8 mouse cellular contexts compared by ENCODE assay signal in the genomic region with DNA sequence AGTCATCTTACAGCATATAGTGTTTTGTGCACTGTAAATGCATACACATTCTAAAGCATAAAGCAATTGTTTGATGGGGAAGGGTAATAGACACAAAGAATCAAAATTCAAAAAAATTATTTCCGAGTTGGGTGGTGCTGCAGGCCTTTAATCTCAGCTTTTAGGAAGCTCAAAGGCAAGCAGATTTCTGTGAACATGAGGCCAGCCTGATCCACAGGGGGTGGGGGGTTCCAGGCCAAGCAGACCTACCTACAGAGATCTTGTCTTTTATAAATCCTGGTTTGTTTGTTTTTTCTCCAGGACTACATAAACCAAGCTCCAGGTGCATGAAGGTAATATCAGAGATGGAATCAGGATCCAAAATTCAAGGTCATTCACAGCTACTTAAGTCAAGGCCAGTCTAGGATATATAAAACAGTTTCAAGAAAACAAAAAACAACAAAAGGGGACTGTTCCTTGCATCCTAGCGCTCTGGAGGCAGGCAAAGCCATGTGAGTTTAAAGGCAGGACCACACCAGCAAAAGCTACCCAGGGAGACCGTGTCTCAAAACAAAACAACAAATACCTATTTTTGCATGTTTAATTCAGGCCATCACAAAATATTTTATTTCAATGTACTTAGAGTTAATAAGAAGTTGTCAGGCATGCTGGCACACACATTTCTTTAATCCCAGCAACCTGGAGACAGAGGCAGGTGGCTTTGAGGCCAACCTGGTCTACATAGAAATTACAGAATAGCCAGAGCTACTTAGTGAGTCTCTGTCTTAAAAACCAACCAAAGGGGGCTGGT. TPM values are rescaled to one million over a fixed set of nuclear protein-coding genes. Genes with fewer than 3 reads are reported as not detected.
DNase-seq lines count a peak whose midpoint lies in the region; ATAC-seq and TF ChIP-seq lines count a peak whose summit lies in the region.

No protein-coding gene starts in this region.

- no peak overlapping the region for H3K4me2 ChIP-seq in forebrain, embryonic 13.5 days
- no peak overlapping the region for H3K4me2 ChIP-seq in forebrain, embryonic 11.5 days (ENCODE audit: low read depth, low read length, severe bottlenecking)
- H3K4me2 ChIP-seq in lung, postnatal 0 days (replicated peaks; ENCODE audit: low read depth, low read length) = no peak overlapping the region
- H3K4me2 ChIP-seq in neural tube, embryonic 14.5 days (ENCODE audit: low read depth, low read length) = no peak overlapping the region

- H3K9ac ChIP-seq in forebrain, embryonic 13.5 days = no peak overlapping the region
- H3K9ac ChIP-seq in forebrain, embryonic 11.5 days (ENCODE audit: low read length) = no peak overlapping the region; the same call in 1 of the 2 replicates
- no peak overlapping the region for H3K9ac ChIP-seq in lung, postnatal 0 days (replicated peaks; ENCODE audit: low read depth)
- H3K9ac ChIP-seq in neural tube, embryonic 14.5 days (replicated peaks; ENCODE audit: low read depth, low read length) = no peak overlapping the region

- H3K27me3 ChIP-seq in forebrain, embryonic 13.5 days = peaks cover 3% of the 10 kb centered on the region; the same call in 1 of the 2 replicates
- no peaks in the 10 kb centered on the region for H3K27me3 ChIP-seq in forebrain, embryonic 11.5 days (ENCODE audit: control insufficient read depth, insufficient read depth, low read length)
- H3K27me3 ChIP-seq in lung, postnatal 0 days (replicated peaks; ENCODE audit: insufficient read depth, low read length) = no peaks in the 10 kb centered on the region
- H3K27me3 ChIP-seq in limb, embryonic 10.5 days (ENCODE audit: low read depth, poor library complexity, severe bottlenecking) = no peaks in the 10 kb centered on the region
- no peaks in the 10 kb centered on the region for H3K27me3 ChIP-seq in neural tube, embryonic 14.5 days (ENCODE audit: control insufficient read depth, insufficient read depth, low read length)

- H3K4me3 ChIP-seq in forebrain, embryonic 13.5 days = no peak overlapping the region
- no peak overlapping the region for H3K4me3 ChIP-seq in forebrain, embryonic 11.5 days (ENCODE audit: low read depth, low read length)
- no peak overlapping the region for H3K4me3 ChIP-seq in lung, postnatal 0 days (ENCODE audit: low read depth, low read length)
- H3K4me3 ChIP-seq in limb, embryonic 10.5 days = 0 out of 2 replicates have a peak overlapping the region, but pooled peaks have one; percentile 96
- H3K4me3 ChIP-seq in neural tube, embryonic 14.5 days (ENCODE audit: low read depth, low read length) = no peak overlapping the region

- TF ChIP-seq CTCF in lung, postnatal 0 days (IDR thresholded peaks at IDR 0.05) = no peak

- no peak for ATAC-seq in forebrain, embryonic 13.5 days
- ATAC-seq in forebrain, embryonic 11.5 days (replicated peaks; ENCODE audit: low FRiP score) = no peak
- ATAC-seq in lung, postnatal 0 days = no peak
- no peak for ATAC-seq in neural tube, embryonic 14.5 days (ENCODE audit: low read depth)

- H3K9me3 ChIP-seq in forebrain, embryonic 13.5 days (replicated peaks) = no peaks in the 10 kb centered on the region
- H3K9me3 ChIP-seq in forebrain, embryonic 11.5 days (ENCODE audit: control insufficient read depth, low read length) = no peaks in the 10 kb centered on the region
- no peaks in the 10 kb centered on the region for H3K9me3 ChIP-seq in lung, postnatal 0 days (ENCODE audit: low read length)
- no peaks in the 10 kb centered on the region for H3K9me3 ChIP-seq in limb, embryonic 10.5 days (replicated peaks)
- H3K9me3 ChIP-seq in neural tube, embryonic 14.5 days (ENCODE audit: control insufficient read depth, low read length) = no peaks in the 10 kb centered on the region

- DNase-seq in forebrain, embryonic 11.5 days (ENCODE audit: low spot score) = no peak
- no peak for DNase-seq in lung, postnatal 0 days (ENCODE audit: low spot score)
- no peak for DNase-seq in lung, postnatal 25 days (ENCODE audit: low spot score)
- DNase-seq in limb, embryonic 10.5 days (ENCODE audit: low spot score) = no peak
- no peak for DNase-seq in layer of hippocampus, adult 18-20 months (ENCODE audit: low spot score in 2 of 2)
- DNase-seq in yolk sac, embryonic 10.5 days (ENCODE audit: low spot score) = no peak

- H3K36me3 ChIP-seq in forebrain, embryonic 13.5 days (ENCODE audit: poor library complexity, severe bottlenecking) = peaks cover 22% of the 10 kb centered on the region
- no peaks in the 10 kb centered on the region; the same call in 1 of the 2 replicates for H3K36me3 ChIP-seq in forebrain, embryonic 11.5 days (ENCODE audit: control insufficient read depth, insufficient read depth, low read length)
- H3K36me3 ChIP-seq in lung, postnatal 0 days (ENCODE audit: insufficient read depth, low read length) = peaks cover 10% of the 10 kb centered on the region
- peaks cover 30% of the 10 kb centered on the region for H3K36me3 ChIP-seq in limb, embryonic 10.5 days
- peaks cover 16% of the 10 kb centered on the region; the same call in 1 of the 2 replicates for H3K36me3 ChIP-seq in neural tube, embryonic 14.5 days (ENCODE audit: control insufficient read depth, insufficient read depth, low read length)

- H3K27ac ChIP-seq in forebrain, embryonic 13.5 days = peak overlapping the region; percentile 6; the same call in 1 of the 2 replicates
- no peak overlapping the region for H3K27ac ChIP-seq in forebrain, embryonic 11.5 days (ENCODE audit: low read depth, low read length)
- peak overlapping the region; percentile 47; the same call in 1 of the 2 replicates for H3K27ac ChIP-seq in lung, postnatal 0 days (ENCODE audit: low read length)
- H3K27ac ChIP-seq in limb, embryonic 10.5 days = peak overlapping the region; percentile 99; the same call in 1 of the 2 replicates
- H3K27ac ChIP-seq in neural tube, embryonic 14.5 days (ENCODE audit: low read depth, low read length) = peak overlapping the region; percentile 64

- peaks cover 20% of the 10 kb centered on the region for H3K4me1 ChIP-seq in forebrain, embryonic 13.5 days
- peaks cover 2% of the 10 kb centered on the region; the same call in 1 of the 2 replicates for H3K4me1 ChIP-seq in forebrain, embryonic 11.5 days (replicated peaks; ENCODE audit: control insufficient read depth, insufficient read depth, low read length)
- peaks cover 3% of the 10 kb centered on the region; the same call in 1 of the 2 replicates for H3K4me1 ChIP-seq in lung, postnatal 0 days (ENCODE audit: insufficient read depth, low read depth, low read length)
- H3K4me1 ChIP-seq in limb, embryonic 10.5 days = peaks cover 11% of the 10 kb centered on the region
- H3K4me1 ChIP-seq in neural tube, embryonic 14.5 days (ENCODE audit: control insufficient read depth, insufficient read depth, low read length) = peaks cover 14% of the 10 kb centered on the region

- WGBS in forebrain, embryonic 13.5 days = 88% methylated on average over 3 of the region's 3 CpGs
- 91% methylated on average over 3 of the region's 3 CpGs for WGBS in forebrain, embryonic 11.5 days
- WGBS in lung, postnatal 0 days = 95% methylated on average over 3 of the region's 3 CpGs
- 89% methylated on average over 3 of the region's 3 CpGs for WGBS in limb, embryonic 10.5 days
- WGBS in neural tube, embryonic 14.5 days = 92% methylated on average over 3 of the region's 3 CpGs

- no peak for TF ChIP-seq EP300 in lung, postnatal 0 days (IDR thresholded peaks at IDR 0.05)

RNA-seq across cellular contexts. Expression of gene H3f3b, which starts 2.5 kb away (rescaled TPM):
- 2,689 and 2,766 TPM in 2 replicates for polyA plus RNA-seq in forebrain, embryonic 13.5 days (2015; fragmentation: Nextera tagmentation; extraction: Ambion mirVana)
- 1,836 and 1,931 TPM in 2 replicates for polyA plus RNA-seq in forebrain, embryonic 11.5 days (2014; fragmentation: Nextera tagmentation; extraction: Ambion mirVana)
- 1,667 and 1,708 TPM in 2 replicates for polyA plus RNA-seq in lung, postnatal 0 days (2015; fragmentation: Nextera tagmentation; extraction: Ambion mirVana)
- 1,754 and 1,985 TPM in 2 replicates for polyA plus RNA-seq in limb, embryonic 10.5 days (2016; fragmentation: Nextera tagmentation; extraction: Ambion mirVana)
- 1,887 and 2,049 TPM in 2 replicates for polyA plus RNA-seq in neural tube, embryonic 14.5 days (2014; fragmentation: Nextera tagmentation; extraction: Ambion mirVana)
- 100 to 1,000 TPM; 267 to 281 TPM for total RNA-seq in layer of hippocampus, adult 18-20 months (2021)

RNA-seq across cellular contexts. Expression of gene Unk, which starts 4.9 kb away (rescaled TPM):
- 38.0 and 42.3 TPM in 2 replicates for polyA plus RNA-seq in forebrain, embryonic 13.5 days (2015; fragmentation: Nextera tagmentation; extraction: Ambion mirVana)
- polyA plus RNA-seq in forebrain, embryonic 11.5 days (2014; fragmentation: Nextera tagmentation; extraction: Ambion mirVana) = 40.7 and 48.5 TPM in 2 replicates
- polyA plus RNA-seq in lung, postnatal 0 days (2015; fragmentation: Nextera tagmentation; extraction: Ambion mirVana) = 14.5 and 15.0 TPM in 2 replicates
- polyA plus RNA-seq in limb, embryonic 10.5 days (2016; fragmentation: Nextera tagmentation; extraction: Ambion mirVana) = 46.1 and 53.2 TPM in 2 replicates
- polyA plus RNA-seq in neural tube, embryonic 14.5 days (2014; fragmentation: Nextera tagmentation; extraction: Ambion mirVana) = 29.1 and 29.5 TPM in 2 replicates
- total RNA-seq in layer of hippocampus, adult 18-20 months (2021) = 10 to 100 TPM; 20.6 to 23.1 TPM

RNA-seq across cellular contexts. Expression of gene Galk1, which starts 12.7 kb away (rescaled TPM):
- polyA plus RNA-seq in forebrain, embryonic 13.5 days (2015; fragmentation: Nextera tagmentation; extraction: Ambion mirVana) = 74.8 and 86.1 TPM in 2 replicates
- 142 and 151 TPM in 2 replicates for polyA plus RNA-seq in forebrain, embryonic 11.5 days (2014; fragmentation: Nextera tagmentation; extraction: Ambion mirVana)
- polyA plus RNA-seq in lung, postnatal 0 days (2015; fragmentation: Nextera tagmentation; extraction: Ambion mirVana) = 91.0 and 95.6 TPM in 2 replicates
- polyA plus RNA-seq in limb, embryonic 10.5 days (2016; fragmentation: Nextera tagmentation; extraction: Ambion mirVana) = 243 and 283 TPM in 2 replicates
- polyA plus RNA-seq in neural tube, embryonic 14.5 days (2014; fragmentation: Nextera tagmentation; extraction: Ambion mirVana) = 45.0 and 53.6 TPM in 2 replicates
- 10 to 100 TPM; 11.7 to 14.1 TPM for total RNA-seq in layer of hippocampus, adult 18-20 months (2021)

RNA-seq across cellular contexts. Expression of gene Itgb4, which starts 50.7 kb away (rescaled TPM):
- 0.21 and 0.38 TPM in 2 replicates for polyA plus RNA-seq in forebrain, embryonic 13.5 days (2015; fragmentation: Nextera tagmentation; extraction: Ambion mirVana)
- polyA plus RNA-seq in forebrain, embryonic 11.5 days (2014; fragmentation: Nextera tagmentation; extraction: Ambion mirVana) = 0.57 and 0.72 TPM in 2 replicates
- 3.8 and 4.2 TPM in 2 replicates for polyA plus RNA-seq in lung, postnatal 0 days (2015; fragmentation: Nextera tagmentation; extraction: Ambion mirVana)
- 0.90 and 1.6 TPM in 2 replicates for polyA plus RNA-seq in limb, embryonic 10.5 days (2016; fragmentation: Nextera tagmentation; extraction: Ambion mirVana)
- polyA plus RNA-seq in neural tube, embryonic 14.5 days (2014; fragmentation: Nextera tagmentation; extraction: Ambion mirVana) = 1.6 and 2.3 TPM in 2 replicates
- total RNA-seq in layer of hippocampus, adult 18-20 months (2021) = 1 to 10 TPM; 7.9 to 8.7 TPM

RNA-seq across cellular contexts. Expression of gene Unc13d, which starts 52.5 kb away (rescaled TPM):
- 0.84 and 0.98 TPM in 2 replicates for polyA plus RNA-seq in forebrain, embryonic 13.5 days (2015; fragmentation: Nextera tagmentation; extraction: Ambion mirVana)
- 1.6 and 2.2 TPM in 2 replicates for polyA plus RNA-seq in forebrain, embryonic 11.5 days (2014; fragmentation: Nextera tagmentation; extraction: Ambion mirVana)
- polyA plus RNA-seq in lung, postnatal 0 days (2015; fragmentation: Nextera tagmentation; extraction: Ambion mirVana) = 14.9 and 25.3 TPM in 2 replicates
- 2.4 and 3.7 TPM in 2 replicates for polyA plus RNA-seq in limb, embryonic 10.5 days (2016; fragmentation: Nextera tagmentation; extraction: Ambion mirVana)
- polyA plus RNA-seq in neural tube, embryonic 14.5 days (2014; fragmentation: Nextera tagmentation; extraction: Ambion mirVana) = 0.88 and 0.98 TPM in 2 replicates
- 1 to 10 TPM; 1.6 to 3.0 TPM for total RNA-seq in layer of hippocampus, adult 18-20 months (2021)
